Mouse (Mus musculus) limb, embryonic 11.5 days (tissue): ENCODE data around the gene Sema5b. TPM values are rescaled to one million over a fixed set of nuclear protein-coding genes. Genes with fewer than 3 reads are reported as not detected.

ENCODE experiments used
- ATAC-seq: fragments of 200-750 bp; cut with Nextera tagmentation; 2 replicates; pipeline ENCODE4 v1.8.0; 2017; ENCODE audit warnings: low read depth; ENCODE audit not compliant: insufficient number of reproducible peaks, low FRiP score, low TSS enrichment
- DNase-seq: peaks from one replicate; pipeline ENCODE4 v3.0.0-alpha.2; 2015; ENCODE audit warnings: low spot score
- H3K27ac ChIP-seq: fragments of 300-500 bp; sonication (generic); replicated peaks from 2 replicates; pipeline ENCODE4 v1.5.1; 2014; ENCODE audit warnings: low read depth, mild to moderate bottlenecking, low read length
- H3K27me3 ChIP-seq: fragments of 300-500 bp; sonication (generic); 2 replicates; pipeline ENCODE4 v1.6.1; 2014; ENCODE audit warnings: mild to moderate bottlenecking, low read length, mixed read lengths; ENCODE audit not compliant: control insufficient read depth, insufficient read depth
- H3K36me3 ChIP-seq: fragments of 300-500 bp; sonication (generic); 2 replicates; pipeline ENCODE4 v1.6.1; 2014; ENCODE audit warnings: mild to moderate bottlenecking, low read length, moderate library complexity, mixed read lengths; ENCODE audit not compliant: control insufficient read depth, insufficient read depth
- H3K4me1 ChIP-seq: fragments of 300-500 bp; sonication (generic); 2 replicates; pipeline ENCODE4 v1.6.1; 2014; ENCODE audit warnings: low read length, mixed read lengths; ENCODE audit not compliant: control insufficient read depth, insufficient read depth
- H3K4me2 ChIP-seq: fragments of 300-500 bp; sonication (generic); 2 replicates; pipeline ENCODE4 v1.6.1; 2014; ENCODE audit warnings: low read depth, mild to moderate bottlenecking, moderate library complexity; ENCODE audit not compliant: severe bottlenecking
- H3K4me3 ChIP-seq: fragments of 300-500 bp; sonication (generic); 2 replicates; pipeline ENCODE4 v1.5.1; 2014; ENCODE audit warnings: low read depth, low read length
- H3K9ac ChIP-seq: fragments of 300-500 bp; sonication (generic); 2 replicates; pipeline ENCODE4 v1.6.1; 2014; ENCODE audit warnings: mild to moderate bottlenecking, low read length
- H3K9me3 ChIP-seq: fragments of 300-500 bp; sonication (generic); 2 replicates; pipeline ENCODE4 v1.6.1; 2016; ENCODE audit warnings: low read length; ENCODE audit not compliant: control insufficient read depth
- WGBS: fragments of 180-500 bp; shearing (Covaris S2); extraction: QIAGEN DNeasy Blood & Tissue Kit; methylation state at CpG from one replicate; pipeline ENCODE4 v1.1.7; 2014; 5-methylcytosine and 5-hydroxymethylcytosine counted together
- polyA plus RNA-seq: library from polyadenylated mRNA; unstranded; fragments of >200 nt; fragmentation: Nextera tagmentation; extraction: Ambion mirVana; gene quantifications from 2 replicates; pipeline ENCODE4 v1.2.1, GENCODE M21; 2014

Gene Sema5b
- polyA plus RNA-seq, 1 experiment from 2014 or later = 2.6 TPM

- H3K27me3 ChIP-seq = no peaks in the 10 kb centered on the region
- DNase-seq (no peak), ATAC-seq (no peak)
- H3K4me1 ChIP-seq = peaks cover 8% of the 10 kb centered on the region; the same call in 1 of the 2 replicates
- H3K9me3 ChIP-seq = no peaks in the 10 kb centered on the region
- WGBS = 67% methylated on average over 6 of the region's 6 CpGs
- no peak overlapping the region for H3K4me2 ChIP-seq
- no peak overlapping the region for H3K9ac ChIP-seq
- no peaks in the 10 kb centered on the region for H3K36me3 ChIP-seq
- H3K27ac ChIP-seq = no peak overlapping the region
- no peak overlapping the region for H3K4me3 ChIP-seq
Observed at GRCm38 (mm10) chr16:35624877-35625276, 83.9 kb downstream of the Sema5b start.

GRCm38 (mm10) chr16:35625286-35626020 is 84.5 kb downstream of the Sema5b start:
- peaks cover 8% of the 10 kb centered on the region; the same call in 1 of the 2 replicates for H3K4me1 ChIP-seq
- no peak overlapping the region for H3K4me2 ChIP-seq
- H3K4me3 ChIP-seq = no peak overlapping the region
- no peak for DNase-seq
- no peak for ATAC-seq
- WGBS = 69% methylated on average over 16 of the region's 16 CpGs
- H3K9me3 ChIP-seq = no peaks in the 10 kb centered on the region
- no peak overlapping the region for H3K9ac ChIP-seq
- no peaks in the 10 kb centered on the region for H3K36me3 ChIP-seq
- H3K27ac ChIP-seq = no peak overlapping the region
- H3K27me3 ChIP-seq = no peaks in the 10 kb centered on the region

GRCm38 (mm10) chr16:35627992-35628607 is 87.2 kb downstream of the Sema5b start:
- Histone ChIP-seq H3K4me2 (no peak overlapping the region), H3K9ac (no peak overlapping the region), H3K9me3 (no peaks in the 10 kb centered on the region), H3K27ac (no peak overlapping the region), H3K36me3 (no peaks in the 10 kb centered on the region), H3K4me3 (no peak overlapping the region), H3K27me3 (no peaks in the 10 kb centered on the region), H3K4me1 (peaks cover 8% of the 10 kb centered on the region; the same call in 1 of the 2 replicates)
- DNase-seq (peak; percentile 91), ATAC-seq (0 out of 2 replicates have a peak, but pooled peaks have one; percentile 45)
- 43% methylated on average over 10 of the region's 10 CpGs for WGBS

- H3K9ac ChIP-seq = no peak overlapping the region
- H3K27me3 ChIP-seq = no peaks in the 10 kb centered on the region
- H3K36me3 ChIP-seq = no peaks in the 10 kb centered on the region
- DNase-seq = no peak
- H3K4me1 ChIP-seq = peaks cover 6% of the 10 kb centered on the region; the same call in 1 of the 2 replicates
- no peak overlapping the region for H3K4me3 ChIP-seq
- no peaks in the 10 kb centered on the region for H3K9me3 ChIP-seq
- 71% methylated on average over 16 of the region's 16 CpGs for WGBS
- no peak overlapping the region for H3K4me2 ChIP-seq
- H3K27ac ChIP-seq = no peak overlapping the region
- ATAC-seq = no peak
Observed at GRCm38 (mm10) chr16:35630470-35631183, 89.7 kb downstream of the Sema5b start.

GRCm38 (mm10) chr16:35633058-35633457 is 92.1 kb downstream of the Sema5b start:
- H3K27me3 ChIP-seq = no peaks in the 10 kb centered on the region
- H3K9ac ChIP-seq = no peak overlapping the region
- H3K4me3 ChIP-seq = no peak overlapping the region
- DNase-seq (no peak), ATAC-seq (no peak)
- no peaks in the 10 kb centered on the region for H3K9me3 ChIP-seq
- 6% methylated on average over 2 of the region's 2 CpGs for WGBS
- H3K36me3 ChIP-seq = no peaks in the 10 kb centered on the region
- H3K4me2 ChIP-seq = no peak overlapping the region
- H3K27ac ChIP-seq = no peak overlapping the region
- H3K4me1 ChIP-seq = peaks cover 4% of the 10 kb centered on the region; the same call in 1 of the 2 replicates

GRCm38 (mm10) chr16:35634971-35635370 is 94.0 kb downstream of the Sema5b start:
- no peaks in the 10 kb centered on the region for H3K27me3 ChIP-seq
- ATAC-seq = no peak
- no peaks in the 10 kb centered on the region; the same call in 1 of the 2 replicates for H3K4me1 ChIP-seq
- no peak for DNase-seq
- H3K9me3 ChIP-seq = no peaks in the 10 kb centered on the region
- H3K27ac ChIP-seq = no peak overlapping the region
- H3K4me3 ChIP-seq = no peak overlapping the region
- H3K9ac ChIP-seq = no peak overlapping the region
- H3K36me3 ChIP-seq = no peaks in the 10 kb centered on the region
- no peak overlapping the region for H3K4me2 ChIP-seq
- 44% methylated on average over 4 of the region's 4 CpGs for WGBS

- H3K36me3 ChIP-seq = no peaks in the 10 kb centered on the region
- WGBS = 56% methylated on average over 3 of the region's 3 CpGs
Observed at GRCm38 (mm10) chr16:35639505-35639904, 98.6 kb downstream of the Sema5b start.

GRCm38 (mm10) chr16:35648862-35649261 is 107.9 kb downstream of the Sema5b start:
- no peak overlapping the region for H3K4me3 ChIP-seq
- no peaks in the 10 kb centered on the region for H3K9me3 ChIP-seq
- DNase-seq = no peak
- H3K27me3 ChIP-seq = no peaks in the 10 kb centered on the region
- no peak for ATAC-seq
- H3K9ac ChIP-seq = no peak overlapping the region
- no peaks in the 10 kb centered on the region for H3K36me3 ChIP-seq
- no peak overlapping the region for H3K4me2 ChIP-seq
- no peak overlapping the region for H3K27ac ChIP-seq
- WGBS = 82% methylated on average over 4 of the region's 4 CpGs
- no peaks in the 10 kb centered on the region for H3K4me1 ChIP-seq

More at GRCm38 (mm10) chr16:35639505-35639904, 98.6 kb downstream of the Sema5b start:
- ATAC-seq = no peak
- Histone ChIP-seq H3K27ac (no peak overlapping the region), H3K9me3 (no peaks in the 10 kb centered on the region), H3K4me2 (no peak overlapping the region), H3K4me1 (no peaks in the 10 kb centered on the region), H3K27me3 (no peaks in the 10 kb centered on the region), H3K9ac (no peak overlapping the region), H3K4me3 (no peak overlapping the region)
- DNase-seq = no peak
